Mouse (Mus musculus): Measurements from ENCODE around the gene Polh. TPM values are rescaled to one million over a fixed set of nuclear protein-coding genes. Genes with fewer than 3 reads are reported as not detected.

Polh gene
- total RNA-seq, 1 experiment: 11.8 TPM

GRCm38 (mm10) chr17:46239516-46240114, 37.2 kb upstream of the Polh start:
- DNase-seq (ENCODE audit: low read depth, low spot score): no peak
- H3K36me3 ChIP-seq (ENCODE audit: control insufficient read depth, insufficient read depth, low read length, poor library complexity, severe bottlenecking): peaks cover 82% of the 10 kb centered on the region
- H3K9ac ChIP-seq (ENCODE audit: insufficient read depth, low read depth, low read length, poor library complexity, severe bottlenecking): no peak overlapping the region
- no peak overlapping the region for H3K4me3 ChIP-seq (ENCODE audit: insufficient read depth in 1 of 2, low read depth in 1 of 2, low read length in 2 of 2, poor library complexity in 1 of 2, severe bottlenecking in 1 of 2)
- H3K9me3 ChIP-seq (ENCODE audit: control insufficient read depth, insufficient read depth, low read depth, low read length): no peaks in the 10 kb centered on the region
- no peak overlapping the region for H3K27ac ChIP-seq (ENCODE audit: insufficient read depth, low read depth, low read length, poor library complexity, severe bottlenecking)
- H3K4me1 ChIP-seq (ENCODE audit: control insufficient read depth in 2 of 2, insufficient read depth in 2 of 2, low read length in 2 of 2, poor library complexity in 1 of 2): peaks cover 0 to 5% of the 10 kb centered on the region in 2 experiments; a peak in 1 of 4 replicates
- in situ Hi-C loops (cut with MboI; ENCODE audit: low sequenced_read_pairs in 2 of 2, unreplicated experiment in 2 of 2): no loop called here
- no peak for TF ChIP-seq ZNF384 (IDR thresholded peaks at IDR 0.05; ENCODE audit: low read depth, low read length)
- TF ChIP-seq MAFK (IDR thresholded peaks at IDR 0.05; ENCODE audit: insufficient read depth, low read depth, low read length): no peak
- TF ChIP-seq HCFC1 (IDR thresholded peaks at IDR 0.05; ENCODE audit: borderline replicate concordance, insufficient read depth, low read length): no peak
- TF ChIP-seq CHD2 (IDR thresholded peaks at IDR 0.05; ENCODE audit: low read depth, low read length): no peak
- TF ChIP-seq ZC3H11A (IDR thresholded peaks at IDR 0.05; ENCODE audit: borderline replicate concordance, low read depth, low read length): no peak

DNA sequence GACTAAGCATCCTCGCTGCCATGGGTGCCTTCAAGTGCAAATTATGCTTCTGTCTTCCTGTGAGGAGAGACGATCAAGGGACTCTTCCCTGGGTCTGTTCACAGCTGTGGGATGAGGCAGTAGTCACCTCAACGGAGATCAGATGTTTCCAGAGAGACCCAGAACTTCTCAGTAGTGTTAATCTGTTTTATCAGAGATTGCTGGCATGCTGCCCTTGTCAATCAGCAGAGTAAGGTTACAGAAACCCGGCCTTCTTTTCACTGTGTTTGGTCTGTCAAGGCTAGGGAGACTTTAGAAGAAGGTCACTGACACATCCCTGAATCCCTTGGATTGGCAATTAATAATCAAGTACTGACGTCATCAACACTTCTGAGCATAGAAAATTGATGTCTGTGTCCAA, 35.0 kb upstream of the Polh start:
- Histone ChIP-seq H3K9me3 (ENCODE audit: control insufficient read depth, insufficient read depth, low read depth, low read length) (no peaks in the 10 kb centered on the region), H3K4me1 (ENCODE audit: control insufficient read depth in 2 of 2, insufficient read depth in 2 of 2, low read length in 2 of 2, poor library complexity in 1 of 2) (peaks cover 0 to 2% of the 10 kb centered on the region in 2 experiments; a peak in 1 of 4 replicates), H3K27ac (ENCODE audit: insufficient read depth, low read depth, low read length, poor library complexity, severe bottlenecking) (no peak overlapping the region), H3K4me3 (ENCODE audit: insufficient read depth in 1 of 2, low read depth in 1 of 2, low read length in 2 of 2, poor library complexity in 1 of 2, severe bottlenecking in 1 of 2) (no peak overlapping the region), H3K9ac (ENCODE audit: insufficient read depth, low read depth, low read length, poor library complexity, severe bottlenecking) (no peak overlapping the region), H3K36me3 (ENCODE audit: control insufficient read depth, insufficient read depth, low read length, poor library complexity, severe bottlenecking) (peaks cover 77% of the 10 kb centered on the region)
- DNase-seq (ENCODE audit: low read depth, low spot score): no peak
- in situ Hi-C loops (cut with MboI; ENCODE audit: low sequenced_read_pairs in 2 of 2, unreplicated experiment in 2 of 2): no loop called here
- TF ChIP-seq MAFK (IDR thresholded peaks at IDR 0.05; ENCODE audit: insufficient read depth, low read depth, low read length) (no peak), ZC3H11A (IDR thresholded peaks at IDR 0.05; ENCODE audit: borderline replicate concordance, low read depth, low read length) (no peak), HCFC1 (IDR thresholded peaks at IDR 0.05; ENCODE audit: borderline replicate concordance, insufficient read depth, low read length) (no peak), CHD2 (IDR thresholded peaks at IDR 0.05; ENCODE audit: low read depth, low read length) (no peak), ZNF384 (IDR thresholded peaks at IDR 0.05; ENCODE audit: low read depth, low read length) (no peak)

GRCm38 (mm10) chr17:46237079-46237478, 34.6 kb upstream of the Polh start:
- H3K36me3 ChIP-seq (ENCODE audit: control insufficient read depth, insufficient read depth, low read length, poor library complexity, severe bottlenecking): peaks cover 73% of the 10 kb centered on the region
- in situ Hi-C loops (cut with MboI; ENCODE audit: low sequenced_read_pairs in 2 of 2, unreplicated experiment in 2 of 2): no loop called here

GRCm38 (mm10) chr17:46236067-46236466, 33.6 kb upstream of the Polh start:
- DNase-seq (ENCODE audit: low read depth, low spot score): no peak
- no peak for TF ChIP-seq MAFK (IDR thresholded peaks at IDR 0.05; ENCODE audit: insufficient read depth, low read depth, low read length)
- no peak for TF ChIP-seq CHD2 (IDR thresholded peaks at IDR 0.05; ENCODE audit: low read depth, low read length)
- TF ChIP-seq ZC3H11A (IDR thresholded peaks at IDR 0.05; ENCODE audit: borderline replicate concordance, low read depth, low read length): no peak
- no peak for TF ChIP-seq ZNF384 (IDR thresholded peaks at IDR 0.05; ENCODE audit: low read depth, low read length)
- Histone ChIP-seq H3K9ac (ENCODE audit: insufficient read depth, low read depth, low read length, poor library complexity, severe bottlenecking) (no peak overlapping the region), H3K9me3 (ENCODE audit: control insufficient read depth, insufficient read depth, low read depth, low read length) (no peaks in the 10 kb centered on the region), H3K4me3 (ENCODE audit: insufficient read depth in 1 of 2, low read depth in 1 of 2, low read length in 2 of 2, poor library complexity in 1 of 2, severe bottlenecking in 1 of 2) (no peak overlapping the region), H3K4me1 (ENCODE audit: control insufficient read depth in 2 of 2, insufficient read depth in 2 of 2, low read length in 2 of 2, poor library complexity in 1 of 2) (no peaks in the 10 kb centered on the region), H3K27ac (ENCODE audit: insufficient read depth, low read depth, low read length, poor library complexity, severe bottlenecking) (no peak overlapping the region), H3K36me3 (ENCODE audit: control insufficient read depth, insufficient read depth, low read length, poor library complexity, severe bottlenecking) (peaks cover 68% of the 10 kb centered on the region)
- in situ Hi-C loops (cut with MboI; ENCODE audit: low sequenced_read_pairs in 2 of 2, unreplicated experiment in 2 of 2): no loop called here

More at GRCm38 (mm10) chr17:46237079-46237478, 34.6 kb upstream of the Polh start:
- Histone ChIP-seq H3K9ac (ENCODE audit: insufficient read depth, low read depth, low read length, poor library complexity, severe bottlenecking) (no peak overlapping the region), H3K4me1 (ENCODE audit: control insufficient read depth in 2 of 2, insufficient read depth in 2 of 2, low read length in 2 of 2, poor library complexity in 1 of 2) (peaks cover 0 to 2% of the 10 kb centered on the region in 2 experiments; a peak in 1 of 4 replicates), H3K27ac (ENCODE audit: insufficient read depth, low read depth, low read length, poor library complexity, severe bottlenecking) (no peak overlapping the region), H3K9me3 (ENCODE audit: control insufficient read depth, insufficient read depth, low read depth, low read length) (no peaks in the 10 kb centered on the region), H3K4me3 (ENCODE audit: insufficient read depth in 1 of 2, low read depth in 1 of 2, low read length in 2 of 2, poor library complexity in 1 of 2, severe bottlenecking in 1 of 2) (no peak overlapping the region)
- DNase-seq (ENCODE audit: low read depth, low spot score): no peak
- no peak for TF ChIP-seq HCFC1 (IDR thresholded peaks at IDR 0.05; ENCODE audit: borderline replicate concordance, insufficient read depth, low read length)
- no peak for TF ChIP-seq ZC3H11A (IDR thresholded peaks at IDR 0.05; ENCODE audit: borderline replicate concordance, low read depth, low read length)
- no peak for TF ChIP-seq ZNF384 (IDR thresholded peaks at IDR 0.05; ENCODE audit: low read depth, low read length)
- TF ChIP-seq MAFK (IDR thresholded peaks at IDR 0.05; ENCODE audit: insufficient read depth, low read depth, low read length): no peak
- no peak for TF ChIP-seq CHD2 (IDR thresholded peaks at IDR 0.05; ENCODE audit: low read depth, low read length)
